Mouse (Mus musculus) midbrain, embryonic 16.5 days (tissue): ENCODE results near the gene Mre11a. TPM values are rescaled to one million over a fixed set of nuclear protein-coding genes. Genes with fewer than 3 reads are reported as not detected.
A peak's percentile ranks its signal among the peaks of the same experiment; 100 is the strongest.

ENCODE experiments used
- ATAC-seq: fragments of 200-750 bp; cut with Nextera tagmentation; 2 replicates; pipeline ENCODE4 v1.8.0; 2017; ENCODE audit warnings: moderate TSS enrichment
- H3K27ac ChIP-seq: fragments of 300-500 bp; sonication (generic); 2 replicates; pipeline ENCODE4 v1.5.1; 2014; ENCODE audit warnings: mild to moderate bottlenecking, low read length, mixed read lengths
- H3K27me3 ChIP-seq: fragments of 300-500 bp; sonication (generic); 2 replicates; pipeline ENCODE4 v1.6.1; 2014; ENCODE audit warnings: low read depth, low read length, mixed read lengths; ENCODE audit not compliant: control insufficient read depth, insufficient read depth
- H3K36me3 ChIP-seq: fragments of 300-500 bp; sonication (generic); 2 replicates; pipeline ENCODE4 v1.6.1; 2014; ENCODE audit warnings: mild to moderate bottlenecking, low read length, moderate library complexity, mixed read lengths; ENCODE audit not compliant: control insufficient read depth, insufficient read depth
- H3K4me1 ChIP-seq: fragments of 300-500 bp; sonication (generic); 2 replicates; pipeline ENCODE4 v1.6.1; 2014; ENCODE audit warnings: mild to moderate bottlenecking, low read length, mixed read lengths; ENCODE audit not compliant: control insufficient read depth, insufficient read depth
- H3K4me2 ChIP-seq: fragments of 300-500 bp; sonication (generic); 2 replicates; pipeline ENCODE4 v1.6.1; 2014; ENCODE audit warnings: mild to moderate bottlenecking, low read length, mixed read lengths
- H3K4me3 ChIP-seq: fragments of 300-500 bp; sonication (generic); 2 replicates; pipeline ENCODE4 v1.5.1; 2014; ENCODE audit warnings: low read depth, mild to moderate bottlenecking, low read length, moderate library complexity, mixed read lengths
- H3K9ac ChIP-seq: fragments of 300-500 bp; sonication (generic); 2 replicates; pipeline ENCODE4 v1.6.1; 2014; ENCODE audit warnings: low read depth, low read length, mixed read lengths
- H3K9me3 ChIP-seq: fragments of 300-500 bp; sonication (generic); replicated peaks from 2 replicates; pipeline ENCODE4 v1.6.1; 2014; ENCODE audit warnings: mild to moderate bottlenecking, low read length, mixed read lengths; ENCODE audit not compliant: control insufficient read depth, poor library complexity, severe bottlenecking
- WGBS: fragments of 180-500 bp; shearing (Covaris S2); extraction: QIAGEN DNeasy Blood & Tissue Kit; methylation state at CpG from one replicate; pipeline ENCODE4 v1.1.7; 2014; 5-methylcytosine and 5-hydroxymethylcytosine counted together
- polyA plus RNA-seq: library from polyadenylated mRNA; unstranded; fragments of >200 nt; fragmentation: Nextera tagmentation; extraction: Ambion mirVana; gene quantifications from 2 replicates; pipeline ENCODE4 v1.2.1, GENCODE M21; 2015

Gene Mre11a
- polyA plus RNA-seq, 1 experiment from 2014 or later: 10.5 TPM

- no peaks in the 10 kb centered on the region for H3K9me3 ChIP-seq
- H3K9ac ChIP-seq: no peak overlapping the region
Observed at GRCm38 (mm10) chr9:14754469-14754868, 30.0 kb upstream of the Mre11a start.

GRCm38 (mm10) chr9:14758590-14758989 lies 25.9 kb upstream of the Mre11a start:
- no peak for ATAC-seq
- WGBS: 73% methylated on average over 7 of the region's 7 CpGs
- Histone ChIP-seq H3K9ac (no peak overlapping the region), H3K4me3 (no peak overlapping the region), H3K27me3 (no peaks in the 10 kb centered on the region), H3K4me1 (no peaks in the 10 kb centered on the region), H3K27ac (no peak overlapping the region), H3K9me3 (no peaks in the 10 kb centered on the region), H3K36me3 (no peaks in the 10 kb centered on the region), H3K4me2 (no peak overlapping the region)

More at GRCm38 (mm10) chr9:14754469-14754868, 30.0 kb upstream of the Mre11a start:
- H3K4me3 ChIP-seq: no peak overlapping the region
- H3K4me2 ChIP-seq: no peak overlapping the region
- no peak for ATAC-seq
- H3K27ac ChIP-seq: no peak overlapping the region
- 91% methylated on average over 3 of the region's 3 CpGs for WGBS
- peaks cover 8% of the 10 kb centered on the region; the same call in 1 of the 2 replicates for H3K27me3 ChIP-seq
- no peaks in the 10 kb centered on the region for H3K36me3 ChIP-seq
- H3K4me1 ChIP-seq: peaks cover 8% of the 10 kb centered on the region; the same call in 1 of the 2 replicates

GRCm38 (mm10) chr9:14759261-14759660 lies 25.2 kb upstream of the Mre11a start:
- Histone ChIP-seq H3K4me3 (no peak overlapping the region), H3K27me3 (no peaks in the 10 kb centered on the region), H3K4me1 (no peaks in the 10 kb centered on the region), H3K36me3 (no peaks in the 10 kb centered on the region), H3K27ac (no peak overlapping the region), H3K9me3 (no peaks in the 10 kb centered on the region), H3K4me2 (no peak overlapping the region), H3K9ac (no peak overlapping the region)
- no peak for ATAC-seq

- Histone ChIP-seq H3K9me3 (no peaks in the 10 kb centered on the region), H3K36me3 (no peaks in the 10 kb centered on the region), H3K4me1 (no peaks in the 10 kb centered on the region), H3K27me3 (no peaks in the 10 kb centered on the region), H3K9ac (no peak overlapping the region), H3K4me2 (no peak overlapping the region), H3K4me3 (no peak overlapping the region), H3K27ac (no peak overlapping the region)
- WGBS: 27% methylated on average over 7 of the region's 7 CpGs
- peak; percentile 59; the same call in 1 of the 2 replicates for ATAC-seq
Observed at GRCm38 (mm10) chr9:14764765-14765164, 19.7 kb upstream of the Mre11a start.

- ATAC-seq: 0 out of 2 replicates have a peak, but pooled peaks have one; percentile 37
- Histone ChIP-seq H3K27ac (no peak overlapping the region), H3K4me1 (no peaks in the 10 kb centered on the region), H3K9me3 (no peaks in the 10 kb centered on the region), H3K27me3 (no peaks in the 10 kb centered on the region), H3K4me2 (no peak overlapping the region), H3K4me3 (no peak overlapping the region), H3K36me3 (no peaks in the 10 kb centered on the region), H3K9ac (no peak overlapping the region)
- 55% methylated on average over 6 of the region's 6 CpGs for WGBS
Observed at GRCm38 (mm10) chr9:14769811-14770210, 14.6 kb upstream of the Mre11a start.

GRCm38 (mm10) chr9:14770803-14771471 lies 13.5 kb upstream of the Mre11a start, which contains the start of gene 1700012B09Rik:
1700012B09Rik (minus strand) TSS chr9:14771030.
- H3K27me3 ChIP-seq: no peaks in the 10 kb centered on the region
- ATAC-seq: peak; percentile 57
- H3K36me3 ChIP-seq: no peaks in the 10 kb centered on the region
- H3K27ac ChIP-seq: no peak within 1 kb of the TSS
- peak within 1 kb of the TSS; percentile 37; the same call in 1 of the 2 replicates for H3K4me2 ChIP-seq
- 14% methylated on average over 23 of the region's 23 CpGs for WGBS
- H3K9me3 ChIP-seq: no peaks in the 10 kb centered on the region
- no peaks in the 10 kb centered on the region for H3K4me1 ChIP-seq
- H3K9ac ChIP-seq: peak within 1 kb of the TSS; percentile 36; the same call in 1 of the 2 replicates
- no peak within 1 kb of the TSS for H3K4me3 ChIP-seq

GRCm38 (mm10) chr9:14772074-14772473 lies 12.4 kb upstream of the Mre11a start:
- Histone ChIP-seq H3K4me1 (no peaks in the 10 kb centered on the region), H3K9ac (no peak overlapping the region), H3K4me3 (no peak overlapping the region), H3K27me3 (no peaks in the 10 kb centered on the region), H3K27ac (no peak overlapping the region), H3K4me2 (no peak overlapping the region), H3K36me3 (no peaks in the 10 kb centered on the region), H3K9me3 (no peaks in the 10 kb centered on the region)
- ATAC-seq: no peak
- 86% methylated on average over 2 of the region's 2 CpGs for WGBS

- no peaks in the 10 kb centered on the region for H3K4me1 ChIP-seq
- no peak overlapping the region for H3K4me3 ChIP-seq
- no peaks in the 10 kb centered on the region for H3K9me3 ChIP-seq
- H3K36me3 ChIP-seq: no peaks in the 10 kb centered on the region
- H3K27me3 ChIP-seq: no peaks in the 10 kb centered on the region
- WGBS: 44% methylated on average over 2 of the region's 2 CpGs
- H3K27ac ChIP-seq: no peak overlapping the region
- H3K4me2 ChIP-seq: no peak overlapping the region
- H3K9ac ChIP-seq: no peak overlapping the region
- no peak for ATAC-seq
Observed at GRCm38 (mm10) chr9:14773813-14774212, 10.6 kb upstream of the Mre11a start.

GRCm38 (mm10) chr9:14778341-14778740 lies 6.1 kb upstream of the Mre11a start:
- Histone ChIP-seq H3K9me3 (no peaks in the 10 kb centered on the region), H3K36me3 (peaks cover 18% of the 10 kb centered on the region), H3K27ac (no peak overlapping the region), H3K4me2 (no peak overlapping the region), H3K4me3 (no peak overlapping the region), H3K4me1 (no peaks in the 10 kb centered on the region), H3K9ac (no peak overlapping the region), H3K27me3 (no peaks in the 10 kb centered on the region)
- 47% methylated on average over 13 of the region's 13 CpGs for WGBS
- no peak for ATAC-seq
